Mouse (Mus musculus) gonadal fat pad, adult 2 months (tissue): Measurements from ENCODE around the gene Ccnk. TPM values are rescaled to one million over a fixed set of nuclear protein-coding genes. Genes with fewer than 3 reads are reported as not detected.
A peak's percentile ranks its signal among the peaks of the same experiment; 100 is the strongest.

Source experiments
- DNase-seq: peaks from one replicate; pipeline ENCODE4 v3.0.0-alpha.2; 2012; ENCODE audit warnings: low read depth
- polyA plus RNA-seq: library from polyadenylated mRNA; depleted of rRNA; stranded (reverse); fragments of >200 nt; gene quantifications from 2 replicates; pipeline ENCODE4 v1.2.3, GENCODE M21; 2012; rRNA removed

Gene Ccnk
- 11.0 and 15.5 TPM in 2 replicates for polyA plus RNA-seq

DNA sequence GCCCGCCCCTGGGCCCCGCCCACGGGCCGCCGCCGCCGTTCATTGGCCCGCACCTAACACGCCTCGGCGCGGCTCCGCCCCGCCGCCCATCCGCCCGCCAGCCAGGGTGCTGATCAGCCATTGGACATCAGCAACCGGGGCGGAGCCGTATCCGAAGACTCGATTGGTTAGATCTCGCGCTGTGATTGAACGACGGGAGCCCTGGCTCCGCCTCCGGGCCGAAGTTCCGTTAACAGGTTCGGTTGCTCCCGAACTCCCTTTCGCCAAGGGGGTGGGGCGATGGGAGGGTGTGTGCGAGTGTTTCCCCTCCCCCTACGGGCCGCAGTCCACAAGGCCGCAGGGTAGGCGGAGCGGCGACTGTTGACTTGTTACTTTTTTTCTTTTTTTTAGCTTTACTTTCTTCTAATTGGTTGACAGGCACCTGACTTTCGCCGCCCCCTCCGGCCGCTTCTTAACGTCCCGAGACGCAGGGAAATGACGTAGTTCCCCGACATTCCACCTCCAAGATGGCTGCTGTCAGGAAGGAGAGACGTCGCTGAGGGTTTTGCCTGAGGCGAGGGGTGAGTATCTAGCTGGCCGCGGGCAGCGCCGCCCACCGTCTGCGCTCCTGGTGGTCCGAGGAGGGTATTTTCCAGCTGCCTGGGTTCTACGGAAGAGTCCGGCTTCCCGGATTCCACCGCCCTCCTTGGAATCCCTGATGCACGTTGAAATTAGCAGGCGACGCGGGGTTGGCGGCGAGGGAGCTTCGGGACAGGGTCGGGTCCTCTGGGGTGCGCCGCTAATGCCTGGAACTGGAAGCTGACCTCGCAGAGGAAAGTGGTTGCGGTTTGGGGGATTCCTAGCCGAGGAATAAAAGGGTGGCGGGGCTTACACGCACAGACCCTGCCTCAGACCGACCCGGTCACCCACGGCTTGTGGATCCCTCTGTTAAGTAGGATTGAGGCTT, at the start of gene Ccnk:
Gene Ccnk (plus strand): TSS at position 259 of the 946 bp plus-strand sequence.
- DNase-seq, result peak; percentile 95

DNA sequence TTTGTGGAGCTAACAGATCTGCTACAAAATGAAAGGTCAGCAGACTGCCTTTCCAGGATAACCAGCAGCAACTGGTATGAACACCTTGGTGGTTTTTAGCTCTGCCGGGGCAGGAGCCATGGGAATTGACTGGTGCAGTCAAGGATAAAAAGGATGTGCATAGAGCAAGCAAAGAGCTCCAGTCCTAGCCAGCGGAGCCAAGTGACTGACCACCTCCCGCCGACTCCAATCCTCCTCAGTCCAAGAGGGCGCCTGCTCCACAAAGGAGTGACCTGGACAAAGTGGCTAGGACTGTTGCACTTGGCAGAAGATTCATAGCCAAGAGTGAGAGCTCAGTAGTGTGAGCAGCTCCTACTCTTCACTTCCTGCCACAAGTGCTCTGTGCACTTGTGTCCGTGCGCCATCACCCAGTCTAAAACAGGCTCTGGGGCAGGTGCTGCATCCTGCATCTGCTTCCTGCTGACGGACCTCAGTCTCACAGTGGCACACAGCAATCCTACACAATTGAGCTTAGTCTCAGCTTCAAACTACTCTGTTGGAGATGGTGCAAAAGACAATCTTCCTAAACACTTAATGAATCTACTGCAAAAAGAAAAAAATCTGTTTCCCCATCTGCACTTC, 46.8 kb upstream of the Ccnk start:
- DNase-seq, result no peak

GRCm38 (mm10) chr12:108133181-108133580, 46.2 kb upstream of the Ccnk start:
- no peak for DNase-seq

DNA sequence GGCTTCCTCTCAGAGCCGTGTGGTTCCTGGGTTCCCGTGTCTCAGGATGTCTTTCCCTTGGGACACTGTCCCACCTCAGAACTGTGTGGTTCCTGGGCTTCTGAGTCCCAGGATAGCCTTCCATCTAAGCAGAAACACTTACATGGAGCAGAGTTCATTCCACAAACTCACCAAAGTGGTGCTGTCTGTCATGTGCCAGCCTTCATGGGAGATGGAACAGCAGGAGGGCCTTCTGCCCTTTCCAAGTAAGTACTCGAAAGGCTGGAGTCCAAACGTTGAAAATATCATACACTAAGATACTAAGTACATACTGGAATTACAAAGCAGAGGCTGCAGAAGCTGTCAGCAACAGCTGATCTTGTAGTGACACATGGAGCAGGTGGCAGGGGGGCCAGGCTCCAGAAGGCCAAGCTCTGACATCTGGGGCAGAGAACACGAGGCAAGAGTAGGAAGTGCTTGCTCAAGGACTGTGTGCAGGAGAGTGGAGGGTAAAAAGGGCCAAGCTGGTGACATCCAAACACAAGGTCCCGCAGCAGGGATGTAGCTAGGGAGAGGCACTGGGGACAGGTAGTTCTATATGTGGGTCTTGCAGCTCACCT, 43.7 kb upstream of the Ccnk start:
- no peak for DNase-seq

GRCm38 (mm10) chr12:108143624-108144498, 35.5 kb upstream of the Ccnk start:
- DNase-seq, result no peak

- no peak for DNase-seq
These were observed 34.2 kb upstream of the Ccnk start for GRCm38 (mm10) chr12:108145198-108145597.

- DNase-seq, result no peak
These were observed 29.6 kb upstream of the Ccnk start for GRCm38 (mm10) chr12:108149764-108150163.

GRCm38 (mm10) chr12:108152743-108153142, 26.6 kb upstream of the Ccnk start:
- DNase-seq, result no peak

DNA sequence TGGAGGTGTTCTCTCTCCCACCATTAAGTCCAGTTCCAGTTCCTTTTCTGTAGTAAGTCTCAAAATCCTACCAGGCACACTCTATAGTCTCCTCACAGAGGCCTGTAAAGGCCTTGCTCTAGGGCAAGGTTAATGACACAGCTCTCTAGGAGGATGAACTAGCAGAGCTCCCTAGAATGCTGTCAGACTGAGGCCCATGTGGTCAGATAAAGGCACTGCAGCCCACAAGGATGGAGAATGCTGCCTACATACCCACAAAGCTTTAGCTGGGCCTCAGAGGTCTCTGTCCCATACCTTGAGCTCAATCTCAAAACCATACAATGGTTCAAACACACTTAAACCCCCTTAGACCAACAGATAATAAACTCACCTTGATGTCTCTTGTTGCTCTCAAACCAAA, 19.5 kb upstream of the Ccnk start:
- DNase-seq, result no peak

- no peak for DNase-seq
These were observed 17.3 kb upstream of the Ccnk start for GRCm38 (mm10) chr12:108162036-108162435.

GRCm38 (mm10) chr12:108163706-108164105, 15.7 kb upstream of the Ccnk start:
- no peak for DNase-seq

DNA sequence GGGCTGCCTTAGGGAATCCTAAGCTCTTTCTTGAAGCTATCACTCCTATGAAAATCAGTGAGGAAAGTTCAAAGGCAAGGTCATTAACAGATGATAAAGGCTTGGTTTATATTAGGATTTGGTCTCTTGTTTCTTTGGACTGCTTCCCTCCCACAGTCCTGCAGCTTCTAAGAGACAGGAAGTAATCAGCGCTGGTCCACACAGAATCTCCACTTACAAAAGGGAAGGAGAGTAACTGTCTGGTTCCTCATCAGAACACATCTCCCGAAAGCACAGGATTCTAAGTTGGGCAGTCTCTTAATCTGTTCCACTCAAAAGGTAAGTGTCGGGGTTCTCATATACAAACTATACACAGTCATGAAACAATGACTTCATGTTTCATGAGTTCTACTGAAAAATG, 10.5 kb upstream of the Ccnk start:
- DNase-seq, result no peak

DNA sequence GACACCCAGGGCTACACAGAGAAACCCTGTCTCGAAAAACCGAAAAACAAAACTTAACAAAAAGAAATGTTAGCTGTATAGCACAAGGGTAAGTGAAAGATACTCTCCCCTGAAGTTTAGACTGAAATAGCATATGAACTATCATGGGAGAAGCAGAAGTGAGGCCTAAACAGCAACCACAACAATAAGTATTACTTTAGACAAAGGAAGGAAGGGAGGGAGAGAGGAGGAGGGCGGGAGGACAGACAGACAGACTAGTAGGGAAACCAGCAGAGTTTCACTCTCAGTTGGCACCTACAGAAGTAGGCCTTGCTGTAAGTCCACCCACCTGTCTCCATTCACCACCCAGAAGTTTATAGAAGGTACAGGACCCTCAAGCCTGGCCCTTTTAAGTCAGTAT, 8.9 kb upstream of the Ccnk start:
- no peak for DNase-seq

DNA sequence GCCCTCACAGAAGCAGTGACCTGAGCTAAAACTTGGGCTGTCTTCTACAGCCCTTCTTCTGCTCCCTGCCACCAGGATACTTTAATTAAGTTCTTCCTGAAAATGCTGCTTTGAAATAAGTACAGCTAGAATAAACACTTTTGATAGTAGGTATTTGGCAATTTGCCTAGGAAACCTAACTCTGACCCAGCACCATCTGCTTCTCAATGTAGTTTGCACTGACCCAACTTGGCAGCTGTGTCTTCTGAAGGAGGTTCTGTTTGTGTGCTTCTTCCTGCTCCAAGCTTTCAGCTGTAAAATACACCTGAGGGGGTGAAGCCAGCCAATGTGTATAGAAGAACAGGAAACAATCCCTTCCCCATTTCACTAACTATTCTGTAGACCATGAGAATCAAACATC, 8.0 kb upstream of the Ccnk start:
- DNase-seq, result no peak

DNA sequence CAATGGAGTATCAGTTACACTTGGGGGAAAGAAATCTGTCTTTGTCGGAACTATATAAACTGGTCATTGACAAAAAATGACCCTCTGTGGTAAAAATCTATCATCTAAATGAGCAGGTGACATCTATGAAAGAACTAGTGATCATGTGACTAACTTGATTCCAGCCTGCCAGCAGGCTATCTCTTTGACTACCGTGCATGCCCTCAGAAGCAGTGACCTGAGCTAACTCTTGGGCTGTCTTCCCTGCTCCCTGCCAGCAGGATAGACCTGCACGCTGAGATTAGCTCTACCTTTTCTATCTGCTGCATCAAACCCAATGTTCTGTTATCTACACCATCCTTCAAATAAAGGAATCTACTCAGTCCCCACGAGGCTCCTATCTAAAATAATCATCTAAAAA, 6.7 kb upstream of the Ccnk start:
- DNase-seq, result no peak

DNA sequence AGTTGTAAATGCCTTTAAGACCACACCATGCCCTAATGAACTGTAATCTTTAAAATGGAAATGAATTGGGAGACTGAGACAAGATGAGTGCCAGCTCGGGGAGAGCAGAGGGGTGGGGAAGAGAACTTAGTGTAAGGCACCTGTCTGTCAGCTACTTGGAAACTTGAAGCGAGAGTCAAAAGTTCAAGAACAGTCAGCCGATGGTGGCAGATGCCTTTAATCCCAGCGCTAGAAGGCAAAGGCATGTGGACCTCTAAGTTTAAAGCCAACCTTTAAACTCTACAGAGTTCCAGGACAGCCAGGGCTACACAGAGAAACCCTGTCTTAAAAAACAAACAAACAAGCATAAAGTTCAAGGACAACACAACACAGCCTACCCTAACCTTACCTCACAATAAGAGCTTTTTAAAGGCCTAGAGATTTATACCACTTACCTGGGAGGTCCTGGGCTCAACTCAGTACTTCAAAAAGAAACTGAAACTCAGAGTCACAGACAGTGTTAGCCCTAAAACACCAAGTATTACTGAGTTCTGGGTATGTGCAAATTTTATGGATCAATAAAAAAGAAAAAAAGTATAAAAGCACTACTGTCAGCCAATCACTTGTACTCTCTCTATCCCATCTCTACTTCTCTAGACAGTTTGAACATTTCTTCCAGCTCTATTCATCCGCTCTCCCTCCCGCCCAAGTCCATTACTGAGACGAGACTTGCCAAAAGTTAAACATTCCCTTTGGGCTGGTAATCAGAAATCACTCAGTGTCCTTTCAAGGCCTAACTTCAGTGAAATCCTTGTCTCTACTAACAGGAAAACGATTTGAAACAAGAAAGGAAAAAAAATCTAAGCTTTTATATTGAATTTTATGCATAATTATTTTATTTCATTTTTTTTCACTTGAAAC, 4.5 kb upstream of the Ccnk start:
- no peak for DNase-seq

GRCm38 (mm10) chr12:108176366-108176765, 3.0 kb upstream of the Ccnk start:
- DNase-seq, result no peak

GRCm38 (mm10) chr12:108178331-108179245, 791 bp upstream of the Ccnk start:
- DNase-seq, result no peak

DNA sequence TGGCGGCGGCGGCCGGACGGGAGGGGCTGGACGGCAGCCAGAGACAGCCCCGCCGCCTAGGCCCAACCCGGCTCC, 296 bp upstream of the Ccnk start, which contains the start of gene Setd3:
Gene Setd3 (minus strand): TSS at position 69 of the 75 bp plus-strand sequence.
- no peak for DNase-seq

DNA sequence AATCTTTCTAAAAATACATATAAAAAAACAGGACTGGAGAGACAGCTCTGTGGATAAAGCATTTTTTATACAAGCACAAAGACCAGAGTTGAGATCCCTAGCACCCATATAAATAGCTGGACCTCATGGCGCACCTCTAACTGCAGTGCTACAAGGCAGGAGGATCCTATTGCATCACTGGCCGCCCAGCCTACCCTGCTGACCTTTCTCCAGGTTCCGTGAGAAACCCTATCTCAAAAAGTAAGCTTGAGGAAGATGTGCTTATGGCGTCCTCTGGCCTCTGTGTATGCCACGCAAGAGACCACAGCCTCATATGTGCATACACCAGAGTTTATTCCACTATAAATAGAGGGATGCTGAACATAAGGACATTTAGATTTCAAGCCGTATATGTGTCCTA, 2.3 kb downstream of the Ccnk start:
- DNase-seq, result no peak
